Mouse (Mus musculus) forebrain, embryonic 10.5 days (tissue): ENCODE measurements around the gene Olfr1168. TPM values are rescaled to one million over a fixed set of nuclear protein-coding genes. Genes with fewer than 3 reads are reported as not detected.
"Not testable (repeated sequence)": the region's sequence is repeated elsewhere in the genome, so short reads cannot be mapped to it uniquely, and the experiment has no call there.

Source experiments
- DNase-seq: peaks from one replicate; pipeline ENCODE4 v3.0.0-alpha.2; 2017; ENCODE audit warnings: low spot score; ENCODE audit errors: extremely low spot score
- H3K27ac ChIP-seq: fragments of 300-500 bp; sonication (generic); 2 replicates; pipeline ENCODE4 v1.5.1; 2016; ENCODE audit warnings: mild to moderate bottlenecking
- H3K27me3 ChIP-seq: fragments of 300-500 bp; sonication (generic); 2 replicates; pipeline ENCODE4 v1.6.1; 2016; ENCODE audit warnings: mild to moderate bottlenecking; ENCODE audit not compliant: poor library complexity, severe bottlenecking
- H3K36me3 ChIP-seq: fragments of 300-500 bp; sonication (generic); replicated peaks from 2 replicates; pipeline ENCODE4 v1.6.1; 2016; ENCODE audit warnings: mild to moderate bottlenecking, moderate library complexity
- H3K4me1 ChIP-seq: fragments of 300-500 bp; sonication (generic); 2 replicates; pipeline ENCODE4 v1.6.1; 2016
- H3K4me3 ChIP-seq: fragments of 300-500 bp; sonication (generic); 2 replicates; pipeline ENCODE4 v1.5.1; 2016; ENCODE audit warnings: mild to moderate bottlenecking, moderate library complexity
- H3K9me3 ChIP-seq: fragments of 300-500 bp; sonication (generic); 2 replicates; pipeline ENCODE4 v1.6.1; 2016; ENCODE audit warnings: mild to moderate bottlenecking, moderate library complexity
- WGBS: fragments of 180-500 bp; shearing (Covaris S2); methylation state at CpG from one replicate; pipeline ENCODE4 v1.1.7; 2016; 5-methylcytosine and 5-hydroxymethylcytosine counted together
- polyA plus RNA-seq: library from polyadenylated mRNA; unstranded; fragments of >200 nt; fragmentation: Nextera tagmentation; extraction: Ambion mirVana; gene quantifications from 2 replicates; pipeline ENCODE4 v1.2.1, GENCODE M21; 2016

Gene Olfr1168
- polyA plus RNA-seq: not detected in 2 replicates

DNA sequence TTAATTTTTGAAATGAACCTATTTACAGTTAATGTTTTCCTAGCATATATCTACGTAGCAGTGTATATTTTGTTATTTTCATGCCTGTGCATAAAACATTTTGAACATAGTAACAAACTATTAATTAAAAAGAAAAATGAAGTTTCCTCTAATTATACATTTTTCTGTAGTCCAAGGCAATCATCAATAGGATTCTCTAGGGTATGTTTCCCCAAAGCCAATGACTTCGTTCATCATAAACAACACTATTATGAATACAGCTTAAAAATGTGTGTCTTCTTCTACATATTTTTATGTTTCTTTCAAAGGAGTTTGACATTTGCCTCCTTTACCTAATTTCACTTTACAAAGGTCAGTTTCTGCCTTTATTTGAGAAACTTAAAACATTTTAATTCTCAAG, at the start of gene Olfr1168:
TSS of gene Olfr1168 (plus strand) at position 301 of the 400 bp plus-strand sequence.
- H3K9me3 ChIP-seq: no peaks in the 10 kb centered on the region
- no peak for DNase-seq
- no peaks in the 10 kb centered on the region for H3K27me3 ChIP-seq
- H3K4me3 ChIP-seq: no peak within 1 kb of the TSS
- no peak within 1 kb of the TSS for H3K27ac ChIP-seq
- 91% methylated on average over 2 of the region's 2 CpGs for WGBS
- H3K4me1 ChIP-seq: no peaks in the 10 kb centered on the region
- no peaks in the 10 kb centered on the region for H3K36me3 ChIP-seq

DNA sequence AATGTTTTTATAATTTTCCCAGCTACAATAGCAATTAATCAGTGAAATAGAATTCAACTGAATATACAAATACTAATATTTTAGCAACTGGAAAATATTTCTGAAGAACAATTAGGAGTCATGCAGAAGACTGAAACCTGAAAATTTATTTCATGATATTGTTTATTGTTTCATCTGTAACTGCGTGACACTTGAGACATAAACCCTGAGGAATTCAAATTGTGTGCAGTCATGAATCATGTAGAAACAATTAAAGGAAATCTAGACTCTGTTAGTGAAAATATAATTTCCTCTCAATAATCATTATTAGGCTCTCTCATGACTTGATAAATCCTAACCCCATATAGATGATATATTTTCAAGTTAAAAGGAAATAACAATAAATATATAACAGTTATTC, 26.6 kb upstream of the Olfr1168 start, which contains the start of gene Olfr1167:
TSS of gene Olfr1167 (minus strand) at position 101 of the 400 bp plus-strand sequence.
- not testable (repeated sequence) for H3K27me3 ChIP-seq, DNase-seq, H3K9me3 ChIP-seq, H3K27ac ChIP-seq, H3K36me3 ChIP-seq, H3K4me1 ChIP-seq, H3K4me3 ChIP-seq
- 94% methylated on average over 1 of the region's 1 CpGs for WGBS

- no peaks in the 10 kb centered on the region for H3K27me3 ChIP-seq
- H3K4me1 ChIP-seq: no peaks in the 10 kb centered on the region
- DNase-seq: no peak
- 97% methylated on average over 1 of the region's 1 CpGs for WGBS
- no peaks in the 10 kb centered on the region for H3K9me3 ChIP-seq
- H3K4me3 ChIP-seq: no peak overlapping the region
- H3K27ac ChIP-seq: no peak overlapping the region
- H3K36me3 ChIP-seq: no peaks in the 10 kb centered on the region
Observed at GRCm38 (mm10) chr2:88220784-88221183, 39.1 kb downstream of the Olfr1168 start.

DNA sequence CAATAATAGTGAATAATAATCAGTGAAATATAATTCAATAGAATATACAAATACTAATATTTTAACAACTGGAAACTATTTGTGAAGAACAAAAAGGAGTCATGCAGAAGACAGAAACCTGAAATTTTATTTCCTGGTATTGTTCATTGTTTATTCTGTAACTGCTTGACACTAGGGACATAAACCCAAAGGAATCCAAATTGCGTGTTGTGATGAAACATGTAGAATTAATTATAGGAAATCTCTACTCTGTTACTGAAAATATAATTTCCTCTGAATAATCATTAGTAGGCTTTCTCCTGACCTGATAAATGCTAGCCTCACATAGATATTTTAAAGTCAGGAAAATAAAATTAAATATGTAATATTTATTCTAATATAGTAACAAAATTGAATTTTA, 46.6 kb downstream of the Olfr1168 start, which contains the start of gene Olfr1170:
TSS of gene Olfr1170 (minus strand) at position 101 of the 400 bp plus-strand sequence.
- Histone ChIP-seq H3K27me3 (no peaks in the 10 kb centered on the region), H3K36me3 (no peaks in the 10 kb centered on the region), H3K27ac (no peak within 1 kb of the TSS), H3K4me3 (no peak within 1 kb of the TSS), H3K9me3 (no peaks in the 10 kb centered on the region), H3K4me1 (no peaks in the 10 kb centered on the region)
- no peak for DNase-seq
- WGBS: 91% methylated on average over 1 of the region's 1 CpGs

Other genes starting within 250 kb of the Olfr1168 start
- gene Olfr1155, start 236.7 kb upstream of the Olfr1168 start, polyA plus RNA-seq: not detected in 2 replicates
- not detected in 2 replicates for gene Olfr1156, start 228.8 kb upstream of the Olfr1168 start, polyA plus RNA-seq
- not detected in 2 replicates for gene Olfr1157, start 213.6 kb upstream of the Olfr1168 start, polyA plus RNA-seq
- not detected in 2 replicates for gene Olfr74, start 207.2 kb upstream of the Olfr1168 start, polyA plus RNA-seq
- gene Olfr1158, start 191.8 kb upstream of the Olfr1168 start, polyA plus RNA-seq: not detected in 2 replicates
- gene Olfr1160, start 173.6 kb upstream of the Olfr1168 start, polyA plus RNA-seq: not detected in 2 replicates
- not detected in 2 replicates for gene Olfr1161, start 159.1 kb upstream of the Olfr1168 start, polyA plus RNA-seq
- not detected in 2 replicates for gene Olfr73, start 144.2 kb upstream of the Olfr1168 start, polyA plus RNA-seq
- not detected in 2 replicates for gene Olfr1162, start 130.8 kb upstream of the Olfr1168 start, polyA plus RNA-seq
- gene Olfr1163, start 110.0 kb upstream of the Olfr1168 start, polyA plus RNA-seq: not detected in 2 replicates
- gene Olfr1164, start 87.9 kb upstream of the Olfr1168 start, polyA plus RNA-seq: not detected in 2 replicates
- gene Olfr1166, start 53.6 kb upstream of the Olfr1168 start, polyA plus RNA-seq: not detected in 2 replicates
- gene Olfr1167, start 26.7 kb upstream of the Olfr1168 start, polyA plus RNA-seq: not detected in 2 replicates
- not detected in 2 replicates for gene Olfr1170, start 46.5 kb downstream of the Olfr1168 start, polyA plus RNA-seq
- not detected in 2 replicates for gene Olfr1173, start 98.0 kb downstream of the Olfr1168 start, polyA plus RNA-seq
- not detected in 2 replicates for gene Olfr1174-ps, start 133.3 kb downstream of the Olfr1168 start, polyA plus RNA-seq
- gene Olfr1175-ps, start 145.3 kb downstream of the Olfr1168 start, polyA plus RNA-seq: not detected in 2 replicates
- gene Olfr1176, start 154.8 kb downstream of the Olfr1168 start, polyA plus RNA-seq: not detected in 2 replicates
- gene Olfr1177-ps, start 164.6 kb downstream of the Olfr1168 start, polyA plus RNA-seq: not detected in 2 replicates
- not detected in 2 replicates for gene Olfr1178, start 205.2 kb downstream of the Olfr1168 start, polyA plus RNA-seq
- not detected in 2 replicates for gene Olfr1179, start 224.6 kb downstream of the Olfr1168 start, polyA plus RNA-seq
- not detected in 2 replicates for gene Olfr1180, start 237.3 kb downstream of the Olfr1168 start, polyA plus RNA-seq
- not detected in 2 replicates for gene Olfr1181, start 244.3 kb downstream of the Olfr1168 start, polyA plus RNA-seq